Comparison of ENCODE assay signal across 12 mouse cellular contexts in genomic region chr2:32163057-32163456, GRCm38 (mm10).
"Had no signal": no experiment of that assay in that cellular context is flagged by ENCODE, and none has a peak within 500 bp of the region (broad histone marks: within the 10 kb centered on the region; RNA-seq: fewer than 3 reads in every experiment).

No protein-coding gene starts in this region.

- H3K9me3 ChIP-seq: limb, embryonic 15.5 days; lung, embryonic 15.5 days; megakaryocyte, embryonic 14.5 days; midbrain, embryonic 15.5 days had no signal

- H3K36me3 ChIP-seq: limb, embryonic 15.5 days; midbrain, embryonic 15.5 days had no signal

- H3K4me3 ChIP-seq: limb, embryonic 15.5 days; lung, embryonic 15.5 days; midbrain, embryonic 15.5 days had no signal

- H3K9ac ChIP-seq: limb, embryonic 15.5 days; lung, embryonic 15.5 days; midbrain, embryonic 15.5 days had no signal

- H3K27ac ChIP-seq: limb, embryonic 15.5 days; lung, embryonic 15.5 days; macrophage; midbrain, embryonic 15.5 days; stomach, postnatal 0 days had no signal

- H3K27me3 ChIP-seq: limb, embryonic 15.5 days; lung, embryonic 15.5 days; megakaryocyte, embryonic 14.5 days; midbrain, embryonic 15.5 days had no signal

- DNase-seq: kidney, adult 8-10 months; kidney, postnatal 25 days; lung, postnatal 14 days; right cerebral cortex, postnatal 14 days; thymus, postnatal 4 days had no signal

- H3K4me2 ChIP-seq: limb, embryonic 15.5 days; lung, embryonic 15.5 days; midbrain, embryonic 11.5 days; midbrain, embryonic 15.5 days had no signal
